Mouse (Mus musculus): ENCODE results near the gene Phf21a.

GRCm38 (mm10) chr2:92375099-92375623, 282.2 kb downstream of the Phf21a start:
- TF ChIP-seq CTCF (IDR thresholded peaks at IDR 0.05; ENCODE audit: borderline replicate concordance, extremely low read depth, insufficient read depth, insufficient read length) = no peak
- peak; percentile 60; the same call in 1 of the 2 replicates for TF ChIP-seq POLR2A (IDR thresholded peaks at IDR 0.05; ENCODE audit: borderline replicate concordance, extremely low read depth, insufficient read depth, insufficient read length, poor library complexity, severe bottlenecking)
